Mouse (Mus musculus) embryo, embryonic 10.5 days (tissue): ENCODE data around the gene Stim1.

Experiments used
- DNase-seq: peaks from one replicate; pipeline ENCODE4 v3.0.0-alpha.2; 2015; ENCODE audit warnings: low spot score

Gene Stim1

DNA sequence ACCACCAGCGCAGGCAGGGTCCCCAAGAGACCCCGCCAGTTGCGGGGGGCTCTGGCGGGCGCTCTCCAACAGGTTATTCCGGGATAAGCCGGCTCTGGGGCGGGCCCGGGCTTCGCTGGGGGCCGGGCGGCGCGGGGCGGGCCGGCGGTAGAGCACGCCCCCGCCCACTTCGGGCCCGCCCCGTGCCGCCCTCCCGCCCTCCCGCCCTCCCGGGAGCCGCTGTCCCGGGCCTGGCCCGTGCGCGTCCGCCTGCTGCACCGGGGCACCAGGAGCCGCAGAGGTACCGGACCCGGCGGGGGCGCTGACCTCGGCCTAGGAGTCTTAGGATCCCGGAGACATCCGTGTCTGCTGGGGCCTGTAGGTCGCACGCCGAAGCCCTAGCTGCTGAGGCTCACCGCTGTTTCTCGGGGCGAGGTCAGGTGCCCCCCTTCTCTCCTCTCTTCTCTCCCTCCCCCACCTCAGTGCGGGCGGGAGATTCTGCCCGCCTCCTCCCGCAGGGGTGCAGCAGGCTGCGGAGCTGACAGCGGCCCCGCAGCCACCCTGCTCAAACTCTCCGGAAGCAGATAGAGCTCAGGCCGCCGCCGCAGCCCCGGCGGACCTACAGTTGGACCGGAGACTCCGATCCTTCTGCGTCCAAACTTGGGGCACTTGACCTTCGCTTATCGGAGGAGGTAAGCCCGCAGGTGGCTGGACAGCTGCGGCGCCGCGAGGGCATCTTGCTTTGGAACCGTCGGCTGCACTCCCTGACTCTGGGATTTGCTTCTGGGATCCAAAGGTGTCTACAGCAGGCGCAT is at the start of gene Stim1:
Gene Stim1 (plus strand): TSS at position 206 of the 794 bp plus-strand sequence.
- peak; percentile 64 for DNase-seq

GRCm38 (mm10) chr7:102221899-102222298 is 45.7 kb upstream of the Stim1 start:
- DNase-seq, result no peak

DNA sequence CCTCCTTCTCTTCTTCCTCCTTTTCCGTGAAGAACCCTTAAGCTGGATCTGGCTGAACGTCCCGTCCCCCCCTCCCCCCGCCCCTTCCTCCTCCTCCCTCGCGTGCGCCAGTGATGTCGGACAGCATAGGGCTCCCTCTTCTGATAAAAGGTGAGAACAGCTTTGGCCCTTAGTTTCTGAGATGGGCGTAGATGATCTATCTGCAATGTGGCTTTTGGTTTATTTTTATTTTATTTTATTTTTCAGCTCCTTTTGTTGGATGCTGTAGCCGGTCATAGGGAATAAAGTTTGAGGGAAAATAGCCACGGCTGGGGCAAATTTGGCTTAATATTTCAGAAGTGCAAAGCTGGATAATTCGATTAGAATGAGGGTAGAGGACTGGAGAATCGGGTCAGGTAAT is 45.3 kb upstream of the Stim1 start:
- peak; percentile 81 for DNase-seq

DNA sequence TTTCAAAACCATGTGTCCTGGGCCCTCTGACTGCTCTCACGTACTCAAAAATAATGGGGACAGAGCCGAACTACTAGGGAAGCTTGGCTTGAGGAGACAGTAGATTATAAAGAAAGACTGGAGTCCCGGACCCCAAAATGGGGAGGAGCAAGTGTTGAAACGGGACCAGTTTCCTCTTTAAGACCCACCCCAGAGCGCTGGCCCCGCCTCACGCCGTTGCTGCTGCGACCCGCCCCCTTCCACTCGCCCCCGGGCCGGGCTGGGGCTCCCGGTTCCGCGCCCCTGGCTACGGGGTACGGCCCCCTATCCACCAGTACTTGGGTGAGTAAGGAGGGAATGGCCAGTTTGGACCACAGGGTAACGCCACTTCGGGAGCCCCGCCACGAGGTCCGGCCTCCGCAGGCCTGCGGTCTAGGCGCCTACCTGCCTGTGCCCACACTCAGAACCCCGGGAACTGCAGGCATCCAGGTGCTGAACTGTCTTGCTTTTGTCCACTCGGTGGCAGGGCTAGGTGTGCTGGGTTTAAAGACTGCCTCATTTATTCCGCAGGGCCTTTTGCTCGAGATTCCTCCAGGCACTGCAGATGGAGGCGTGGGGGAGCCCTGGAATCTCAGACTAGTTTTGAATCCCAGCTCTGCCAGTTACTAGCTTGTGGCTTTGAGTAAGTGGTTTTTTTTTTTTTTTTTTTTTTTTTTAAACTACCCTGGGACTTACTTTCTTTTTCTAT is 44.6 kb upstream of the Stim1 start:
- peak; percentile 82 for DNase-seq

DNA sequence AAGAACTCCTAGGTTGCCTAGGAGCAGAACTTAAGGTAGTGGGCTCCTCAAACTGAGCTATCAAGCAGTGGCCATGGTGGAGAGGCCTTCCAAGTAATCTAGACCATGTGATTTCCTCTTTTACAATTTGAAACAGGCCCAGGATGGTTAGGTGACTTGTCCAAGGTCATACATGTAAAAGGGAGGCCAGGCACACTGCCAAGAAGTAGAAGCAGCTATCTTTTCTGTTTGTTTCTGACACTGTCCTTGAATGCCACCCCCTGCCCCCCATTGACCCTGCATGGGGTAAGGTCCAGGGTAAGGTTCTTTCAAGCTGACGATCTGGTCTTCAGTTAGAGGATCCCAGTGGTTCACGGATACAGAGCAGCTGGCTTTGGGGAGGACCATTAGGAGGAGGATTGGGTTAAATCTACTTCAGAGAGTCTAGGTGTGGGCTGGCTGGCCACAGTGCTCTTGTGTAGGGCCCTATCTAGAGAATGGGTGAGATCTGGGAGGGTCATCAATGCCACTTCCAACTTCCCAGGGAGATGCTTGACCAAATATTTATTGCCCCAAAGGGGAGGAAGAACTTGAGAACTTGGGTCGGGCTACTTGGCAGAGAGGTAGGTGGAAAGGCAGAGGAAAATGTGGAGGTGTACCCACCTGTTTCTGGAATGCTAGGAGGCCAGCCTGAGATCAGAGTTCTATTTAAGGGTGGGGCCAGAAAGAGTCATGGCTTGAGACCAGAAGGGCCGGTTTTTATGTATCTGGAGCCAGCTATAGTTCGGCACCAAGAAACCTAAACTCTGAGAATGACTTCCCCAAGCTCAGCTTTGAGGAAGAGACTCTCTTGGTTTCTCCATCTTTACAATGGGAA is 43.5 kb upstream of the Stim1 start:
- DNase-seq, result no peak

DNA sequence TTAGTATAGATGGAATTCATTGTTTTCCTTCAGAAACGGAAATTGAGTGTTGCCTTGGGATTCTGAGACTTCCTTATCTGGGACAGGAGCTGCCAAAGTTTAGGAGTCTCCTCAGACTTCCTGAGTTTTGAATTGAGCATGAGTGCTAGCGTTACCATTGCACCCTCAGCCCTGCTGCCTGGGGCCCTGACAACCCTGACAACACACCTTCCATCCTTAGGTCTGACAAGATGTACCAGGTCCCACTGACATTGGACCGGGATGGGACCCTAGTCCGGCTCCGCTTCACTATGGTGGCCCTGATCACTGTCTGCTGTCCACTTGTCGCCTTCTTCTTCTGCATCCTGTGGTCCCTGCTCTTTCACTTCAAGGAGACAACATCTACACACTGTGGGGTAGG is 41.6 kb upstream of the Stim1 start:
- no peak for DNase-seq

DNA sequence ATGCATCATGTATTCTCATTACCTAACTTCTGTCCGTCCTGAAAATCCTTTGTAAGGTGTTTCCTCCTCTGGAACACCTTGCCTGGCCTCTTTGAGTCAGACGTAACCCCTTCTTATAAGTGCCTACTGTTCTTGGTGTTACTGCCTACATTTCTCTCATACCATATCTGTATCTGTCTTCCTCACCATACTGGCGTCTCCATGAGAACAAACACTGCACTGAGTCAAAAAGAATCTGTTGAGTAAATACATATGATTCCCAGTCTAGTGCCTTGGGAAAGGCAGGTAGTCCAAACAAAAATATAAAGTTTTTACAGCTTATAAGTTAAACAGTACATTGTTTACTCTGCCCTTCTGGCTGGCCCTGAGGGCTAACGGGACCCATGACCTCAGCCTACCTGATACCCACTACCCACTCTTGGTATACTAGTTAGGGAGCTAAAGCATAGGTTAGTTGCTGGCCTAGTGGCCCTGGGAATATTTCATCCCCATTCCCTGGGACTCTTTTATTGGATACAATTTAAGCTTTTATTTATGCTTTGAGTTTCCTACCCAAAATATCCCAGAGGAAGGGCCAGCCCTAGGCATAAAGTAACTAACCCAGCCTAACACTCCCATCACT is 39.4 kb upstream of the Stim1 start:
- DNase-seq, result no peak

GRCm38 (mm10) chr7:102229814-102230213 is 37.8 kb upstream of the Stim1 start:
- DNase-seq, result no peak

DNA sequence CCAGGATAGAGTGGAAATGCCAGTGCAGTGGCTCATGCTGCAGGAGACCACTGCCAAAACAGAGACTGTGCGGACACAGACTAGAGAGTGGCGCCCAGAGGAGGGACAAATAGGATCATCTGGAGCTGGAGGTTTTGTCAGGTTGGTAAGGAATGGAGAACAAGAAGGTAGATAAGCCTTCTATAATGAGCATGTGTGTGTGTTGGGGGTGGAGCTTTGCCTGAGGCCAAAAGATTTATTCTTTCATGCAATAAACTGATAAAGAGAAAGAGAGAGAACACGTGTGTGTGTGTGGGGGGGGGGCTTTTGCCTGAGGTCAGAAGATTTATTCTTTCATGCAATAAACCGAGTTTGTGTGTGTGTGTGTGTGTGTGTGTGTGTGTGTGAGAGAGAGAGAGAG is 34.5 kb upstream of the Stim1 start:
- DNase-seq, result no peak

DNA sequence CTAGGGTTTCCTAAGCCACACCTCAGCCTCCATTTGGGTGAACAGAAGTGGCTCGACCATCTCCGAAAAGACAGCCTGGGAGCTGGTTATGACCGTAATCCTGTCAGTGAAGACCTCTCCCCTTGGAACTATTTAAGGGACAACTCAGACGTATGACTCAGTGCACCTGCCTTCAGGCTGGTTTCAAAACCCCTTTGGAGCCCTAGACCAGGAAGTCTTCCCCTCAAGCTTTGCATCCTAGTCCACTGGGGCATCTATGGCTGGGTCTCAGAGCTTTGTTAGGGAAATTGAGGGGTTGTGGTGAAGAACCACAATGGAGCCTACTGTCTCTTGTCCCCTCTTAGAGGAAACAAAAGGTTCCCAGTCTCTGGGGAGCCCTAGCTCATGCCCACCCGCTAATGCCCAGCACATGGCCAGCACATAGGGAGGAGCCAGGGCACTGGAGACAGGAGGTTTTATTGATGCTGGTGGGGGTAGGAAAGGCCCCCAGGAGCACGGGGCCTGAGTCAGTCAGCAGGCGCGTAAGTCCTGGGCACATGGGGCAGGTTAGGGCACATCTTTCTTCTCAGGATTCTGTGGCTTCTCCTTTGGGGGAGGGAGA is 28.8 kb upstream of the Stim1 start:
- DNase-seq, result no peak

- DNase-seq, result no peak
Measured at GRCm38 (mm10) chr7:102239591-102239990, 28.0 kb upstream of the Stim1 start.

DNA sequence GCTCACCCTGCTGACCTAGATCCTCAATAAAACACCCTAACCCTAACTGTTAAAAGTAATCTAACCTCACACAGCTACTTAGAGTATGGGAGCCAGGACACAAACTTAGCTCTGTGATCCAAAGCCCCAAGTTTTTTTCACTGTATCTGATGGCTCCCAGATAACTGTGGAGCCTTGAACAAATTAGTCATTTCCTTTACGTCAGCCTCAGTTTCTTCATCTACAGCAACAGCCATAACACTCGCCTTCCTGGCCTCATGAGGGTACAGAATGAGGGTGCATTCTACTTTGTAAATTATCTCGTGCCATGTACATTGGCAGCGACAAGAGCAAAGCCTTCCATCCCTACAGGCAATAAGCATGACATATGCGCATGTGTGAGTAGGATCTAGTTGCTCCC is 25.2 kb upstream of the Stim1 start:
- DNase-seq, result no peak

DNA sequence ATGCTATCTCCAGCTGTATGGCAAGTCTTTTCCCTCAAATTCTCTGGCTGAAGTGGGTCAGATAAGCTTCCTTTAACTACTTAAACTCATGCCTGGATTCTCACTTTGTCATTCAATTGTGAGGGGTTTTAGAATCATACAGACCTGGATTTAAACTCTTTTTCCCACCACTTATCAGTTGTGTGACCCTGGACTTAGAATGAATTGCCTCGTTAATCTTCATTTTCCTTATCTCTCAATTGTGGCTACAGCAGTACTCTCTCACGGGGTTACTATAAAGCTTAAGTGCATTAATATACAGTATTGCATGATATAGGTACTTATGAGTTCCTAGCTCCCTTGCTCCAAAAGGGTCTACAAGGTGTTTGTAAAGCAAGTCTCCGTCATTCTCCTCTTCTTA is 24.7 kb upstream of the Stim1 start:
- no peak for DNase-seq

GRCm38 (mm10) chr7:102243870-102244269 is 23.7 kb upstream of the Stim1 start:
- DNase-seq, result no peak

DNA sequence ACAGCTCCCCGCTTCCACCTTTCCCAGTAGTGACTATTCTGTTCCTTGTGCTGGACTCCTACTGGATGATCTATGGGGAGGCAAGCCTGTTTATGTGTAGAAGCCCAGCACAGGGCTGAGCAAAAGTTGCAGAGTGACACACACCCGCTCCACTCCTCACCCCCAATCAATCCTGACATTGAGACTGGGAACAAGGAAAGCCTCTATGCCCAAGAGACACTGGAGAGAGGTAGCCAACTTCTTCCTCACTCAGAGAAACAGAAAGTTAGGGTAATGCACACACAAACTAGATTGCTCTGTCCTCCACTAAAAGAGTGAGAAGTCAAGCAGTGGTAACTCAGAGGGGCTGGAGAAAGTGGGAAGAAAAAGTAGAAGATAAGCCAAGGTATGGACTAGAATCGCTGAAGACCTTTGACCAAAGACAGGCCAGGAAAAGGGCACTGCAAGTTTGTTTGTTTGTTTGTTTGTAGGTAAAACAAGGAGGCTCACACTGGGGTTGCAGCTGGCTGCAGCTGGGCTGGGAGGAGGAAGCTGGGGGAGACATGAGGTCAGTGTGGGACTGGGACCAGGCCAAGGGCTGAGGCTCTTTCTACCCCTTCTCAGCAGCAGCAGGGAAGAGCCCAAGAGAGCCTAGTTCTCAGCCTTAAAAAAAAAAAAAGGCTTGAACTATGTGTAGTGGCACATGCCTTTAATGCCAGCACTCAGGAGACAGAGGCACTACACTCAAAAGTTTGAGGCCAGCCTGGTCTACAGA is 22.6 kb upstream of the Stim1 start:
- no peak for DNase-seq

- peak; percentile 23 for DNase-seq
Measured at GRCm38 (mm10) chr7:102245775-102246174, 21.8 kb upstream of the Stim1 start.

- no peak for DNase-seq
Measured at GRCm38 (mm10) chr7:102246265-102246664, 21.3 kb upstream of the Stim1 start.

DNA sequence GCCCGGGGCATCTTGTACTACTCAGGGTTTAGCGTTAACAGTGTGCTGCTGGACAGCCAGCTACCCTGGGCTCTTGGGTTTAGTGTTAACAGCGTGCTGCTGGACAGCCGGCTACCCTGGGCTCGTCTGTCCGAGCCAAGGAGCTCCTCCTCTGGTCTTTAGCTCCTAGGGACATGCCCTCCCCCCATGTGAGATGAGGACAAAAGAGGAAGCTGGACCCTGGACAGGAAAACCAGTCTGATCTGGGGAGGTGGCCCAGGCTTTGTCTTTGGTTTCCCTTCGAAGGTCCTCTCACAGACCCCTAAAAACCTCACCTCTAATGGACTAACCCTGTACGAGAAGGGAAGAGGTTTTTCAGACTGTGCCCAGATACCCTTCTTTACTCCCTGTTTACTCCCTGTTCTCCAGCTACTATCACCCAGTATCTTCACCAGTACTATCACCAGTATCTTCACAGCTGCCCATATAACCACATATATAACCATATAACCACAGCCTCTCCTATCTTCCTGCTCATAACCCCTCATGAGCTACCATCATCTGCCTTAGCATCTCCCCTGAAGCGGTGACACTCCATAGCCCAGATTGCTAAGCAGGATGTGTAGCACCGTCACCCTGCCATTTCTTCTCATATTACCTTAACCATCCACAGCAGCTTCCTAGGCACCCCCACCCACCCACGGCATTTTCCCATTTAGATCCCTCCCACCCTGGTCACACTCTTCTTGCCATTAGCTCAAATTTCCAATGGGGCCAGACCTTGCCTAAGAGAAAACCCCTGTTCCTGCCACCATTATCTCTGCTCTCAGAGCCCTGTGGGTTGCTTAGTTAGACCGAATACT is 20.4 kb upstream of the Stim1 start:
- no peak for DNase-seq

DNA sequence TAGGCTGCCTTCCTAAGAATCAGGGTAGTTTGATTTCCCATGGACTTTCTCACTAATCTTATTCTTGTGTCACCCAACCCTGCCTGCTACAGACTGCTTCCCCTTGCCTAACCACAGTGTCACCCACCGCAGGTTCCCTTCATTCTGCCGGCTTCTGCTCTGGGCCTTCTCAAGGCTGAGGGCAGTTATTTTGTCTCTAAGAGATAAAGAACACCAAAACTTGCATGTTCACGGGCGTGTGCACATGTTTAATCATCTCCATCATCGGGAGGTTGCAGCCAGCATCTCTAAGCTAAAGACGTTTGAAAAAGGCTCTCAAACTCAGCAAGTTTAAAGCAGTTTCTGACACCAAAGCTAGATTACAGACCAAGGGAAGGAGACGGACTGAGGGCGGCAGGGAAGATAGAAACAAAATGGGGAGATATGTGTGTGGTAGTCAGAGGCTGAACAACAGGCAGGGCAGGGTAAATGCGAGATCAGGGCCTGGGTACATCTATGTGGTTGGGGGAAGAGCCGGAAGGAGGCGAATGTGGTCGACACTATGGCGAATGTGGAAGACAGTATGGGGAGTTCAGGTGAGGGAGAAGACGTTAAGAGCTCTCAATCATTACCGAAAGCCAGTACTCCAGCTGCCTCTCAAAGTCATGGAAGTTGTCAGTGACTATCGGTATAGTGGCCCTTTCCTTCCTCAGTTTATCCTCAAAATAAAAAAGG is 18.8 kb upstream of the Stim1 start:
- no peak for DNase-seq
